Mouse (Mus musculus) neural tube, embryonic 14.5 days (tissue): ENCODE measurements at regions not wholly inside any gene's neighbourhood (a gene's known extent, or its start where the extent isn't known, plus 50 kb on each side); places are given as distances from the start of the nearest gene placed in this dataset.
A peak's percentile ranks its signal among the peaks of the same experiment; 100 is the strongest.

Experiments used
- ATAC-seq: fragments of 200-750 bp; cut with Nextera tagmentation; 2 replicates; pipeline ENCODE4 v1.8.0; 2017; ENCODE audit warnings: low read depth, mild to moderate bottlenecking, moderate TSS enrichment, moderate library complexity
- H3K27ac ChIP-seq: fragments of 300-500 bp; sonication (generic); 2 replicates; pipeline ENCODE4 v1.5.1; 2014; ENCODE audit warnings: low read depth, mild to moderate bottlenecking, control low read depth, low read length, moderate library complexity, mixed read lengths
- H3K27me3 ChIP-seq: fragments of 300-500 bp; sonication (generic); 2 replicates; pipeline ENCODE4 v1.6.1; 2014; ENCODE audit warnings: low read length; ENCODE audit not compliant: control insufficient read depth, insufficient read depth
- H3K36me3 ChIP-seq: fragments of 300-500 bp; sonication (generic); 2 replicates; pipeline ENCODE4 v1.6.1; 2014; ENCODE audit warnings: low read length, mixed read lengths; ENCODE audit not compliant: control insufficient read depth, insufficient read depth
- H3K4me1 ChIP-seq: fragments of 300-500 bp; sonication (generic); 2 replicates; pipeline ENCODE4 v1.6.1; 2014; ENCODE audit warnings: low read length; ENCODE audit not compliant: control insufficient read depth, insufficient read depth
- H3K4me2 ChIP-seq: fragments of 300-500 bp; sonication (generic); 2 replicates; pipeline ENCODE4 v1.6.1; 2014; ENCODE audit warnings: mild to moderate bottlenecking, low read depth, low read length, control low read depth
- H3K4me3 ChIP-seq: fragments of 300-500 bp; sonication (generic); 2 replicates; pipeline ENCODE4 v1.5.1; 2014; ENCODE audit warnings: low read depth, low read length, control low read depth, mixed read lengths
- H3K9ac ChIP-seq: fragments of 300-500 bp; sonication (generic); replicated peaks from 2 replicates; pipeline ENCODE4 v1.6.1; 2014; ENCODE audit warnings: low read depth, mild to moderate bottlenecking, control low read depth, low read length, mixed read lengths
- H3K9me3 ChIP-seq: fragments of 300-500 bp; sonication (generic); 2 replicates; pipeline ENCODE4 v1.6.1; 2016; ENCODE audit warnings: low read length; ENCODE audit not compliant: control insufficient read depth
- WGBS: fragments of 180-500 bp; shearing (Covaris S2); extraction: QIAGEN DNeasy Blood & Tissue Kit; methylation state at CpG from one replicate; pipeline ENCODE4 v1.1.7; 2014; 5-methylcytosine and 5-hydroxymethylcytosine counted together

DNA sequence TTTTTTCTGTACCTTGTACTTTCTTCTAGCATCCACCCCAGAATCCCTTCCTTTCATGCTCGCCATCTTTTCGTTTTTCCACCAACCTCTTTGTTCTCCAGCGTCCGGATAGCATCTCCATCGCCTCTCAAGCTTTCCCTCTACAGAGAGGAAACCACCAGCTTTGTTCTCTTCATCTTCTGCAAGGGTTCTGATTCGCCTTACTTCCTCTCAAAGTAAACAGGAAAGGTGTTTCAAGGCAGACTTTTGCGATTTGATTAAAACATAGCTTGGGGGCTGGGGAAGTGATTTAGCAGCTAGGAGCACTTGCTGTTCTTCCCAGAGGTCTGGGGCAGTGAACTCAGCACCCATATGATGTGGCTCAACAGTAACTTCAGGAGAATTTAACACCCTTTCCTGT is 71.4 kb downstream of the Emp1 start:
- H3K9me3 ChIP-seq: no peaks in the 10 kb centered on the region
- no peak overlapping the region for H3K4me2 ChIP-seq
- H3K4me1 ChIP-seq: no peaks in the 10 kb centered on the region
- H3K36me3 ChIP-seq: no peaks in the 10 kb centered on the region
- no peak overlapping the region for H3K4me3 ChIP-seq
- no peak overlapping the region for H3K27ac ChIP-seq
- ATAC-seq: no peak
- WGBS: 88% methylated on average over 7 of the region's 7 CpGs
- no peak overlapping the region for H3K9ac ChIP-seq
- no peaks in the 10 kb centered on the region for H3K27me3 ChIP-seq

GRCm38 (mm10) chr6:135436315-135436714 is 74.0 kb downstream of the Emp1 start:
- H3K4me2 ChIP-seq: no peak overlapping the region
- no peak overlapping the region for H3K9ac ChIP-seq
- WGBS: 92% methylated on average over 4 of the region's 4 CpGs

GRCm38 (mm10) chr6:135438271-135438670 is 75.9 kb downstream of the Emp1 start:
- no peaks in the 10 kb centered on the region for H3K9me3 ChIP-seq
- H3K9ac ChIP-seq: no peak overlapping the region
- no peak overlapping the region for H3K27ac ChIP-seq
- ATAC-seq: no peak
- H3K4me1 ChIP-seq: peaks cover 3% of the 10 kb centered on the region; the same call in 1 of the 2 replicates
- 94% methylated on average over 3 of the region's 3 CpGs for WGBS
- H3K4me3 ChIP-seq: no peak overlapping the region
- no peaks in the 10 kb centered on the region for H3K27me3 ChIP-seq
- no peak overlapping the region for H3K4me2 ChIP-seq
- no peaks in the 10 kb centered on the region for H3K36me3 ChIP-seq

More at GRCm38 (mm10) chr6:135436315-135436714, 74.0 kb downstream of the Emp1 start:
- Histone ChIP-seq H3K27ac (no peak overlapping the region), H3K9me3 (no peaks in the 10 kb centered on the region), H3K36me3 (no peaks in the 10 kb centered on the region), H3K4me1 (no peaks in the 10 kb centered on the region), H3K4me3 (no peak overlapping the region), H3K27me3 (no peaks in the 10 kb centered on the region)
- ATAC-seq: no peak

- H3K4me1 ChIP-seq: peaks cover 9% of the 10 kb centered on the region; the same call in 1 of the 2 replicates
- 50% methylated on average over 11 of the region's 11 CpGs for WGBS
- H3K4me3 ChIP-seq: no peak overlapping the region
- no peak overlapping the region for H3K9ac ChIP-seq
- H3K27ac ChIP-seq: peak overlapping the region; percentile 18; the same call in 1 of the 2 replicates
- 0 out of 2 replicates have a peak, but pooled peaks have one; percentile 16 for ATAC-seq
- no peak overlapping the region for H3K4me2 ChIP-seq
- H3K36me3 ChIP-seq: no peaks in the 10 kb centered on the region
- H3K9me3 ChIP-seq: no peaks in the 10 kb centered on the region
- no peaks in the 10 kb centered on the region for H3K27me3 ChIP-seq
These were observed 79.0 kb downstream of the Emp1 start for GRCm38 (mm10) chr6:135441126-135441871.

GRCm38 (mm10) chr6:135444661-135445060 is 82.3 kb downstream of the Emp1 start:
- 3% methylated on average over 11 of the region's 11 CpGs for WGBS
- Histone ChIP-seq H3K27ac (peak overlapping the region; percentile 16), H3K36me3 (no peaks in the 10 kb centered on the region), H3K9me3 (no peaks in the 10 kb centered on the region), H3K4me3 (no peak overlapping the region), H3K4me1 (peaks cover 9% of the 10 kb centered on the region; the same call in 1 of the 2 replicates), H3K27me3 (no peaks in the 10 kb centered on the region), H3K4me2 (peak overlapping the region; percentile 37), H3K9ac (no peak overlapping the region; the same call in 1 of the 2 replicates)
- peak; percentile 93 for ATAC-seq

DNA sequence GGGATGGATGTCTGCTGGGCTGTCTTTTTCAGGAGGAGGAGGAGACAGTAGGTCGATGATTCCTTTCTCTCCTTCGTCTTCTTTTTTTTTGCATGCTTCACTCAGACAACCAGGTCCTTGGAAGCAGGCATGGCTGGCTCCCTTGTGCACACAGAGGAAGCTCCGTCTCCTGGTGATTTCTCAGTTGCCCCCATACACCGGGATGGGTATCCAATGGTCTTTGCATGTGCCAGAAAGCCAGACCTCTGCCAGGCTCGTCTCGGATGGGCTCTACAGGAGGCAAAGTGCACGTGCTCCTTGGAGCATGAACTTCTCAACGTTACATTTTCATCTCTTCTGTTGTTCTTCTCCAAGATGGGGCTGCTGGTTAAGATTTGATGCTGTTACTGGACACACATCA is 82.7 kb downstream of the Emp1 start:
- ATAC-seq: peak; percentile 33; the same call in 1 of the 2 replicates
- WGBS: 21% methylated on average over 8 of the region's 8 CpGs
- Histone ChIP-seq H3K9ac (no peak overlapping the region; the same call in 1 of the 2 replicates), H3K4me2 (peak overlapping the region; percentile 37), H3K4me1 (peaks cover 9% of the 10 kb centered on the region; the same call in 1 of the 2 replicates), H3K4me3 (no peak overlapping the region), H3K27me3 (no peaks in the 10 kb centered on the region), H3K9me3 (no peaks in the 10 kb centered on the region), H3K36me3 (no peaks in the 10 kb centered on the region), H3K27ac (peak overlapping the region; percentile 16)

- Histone ChIP-seq H3K27ac (no peak overlapping the region), H3K4me1 (peaks cover 7% of the 10 kb centered on the region; the same call in 1 of the 2 replicates), H3K9ac (no peak overlapping the region), H3K9me3 (no peaks in the 10 kb centered on the region), H3K27me3 (no peaks in the 10 kb centered on the region), H3K4me2 (no peak overlapping the region), H3K36me3 (no peaks in the 10 kb centered on the region), H3K4me3 (no peak overlapping the region)
- 77% methylated on average over 2 of the region's 2 CpGs for WGBS
- no peak for ATAC-seq
These were observed 85.5 kb downstream of the Emp1 start for GRCm38 (mm10) chr6:135447801-135448200.

DNA sequence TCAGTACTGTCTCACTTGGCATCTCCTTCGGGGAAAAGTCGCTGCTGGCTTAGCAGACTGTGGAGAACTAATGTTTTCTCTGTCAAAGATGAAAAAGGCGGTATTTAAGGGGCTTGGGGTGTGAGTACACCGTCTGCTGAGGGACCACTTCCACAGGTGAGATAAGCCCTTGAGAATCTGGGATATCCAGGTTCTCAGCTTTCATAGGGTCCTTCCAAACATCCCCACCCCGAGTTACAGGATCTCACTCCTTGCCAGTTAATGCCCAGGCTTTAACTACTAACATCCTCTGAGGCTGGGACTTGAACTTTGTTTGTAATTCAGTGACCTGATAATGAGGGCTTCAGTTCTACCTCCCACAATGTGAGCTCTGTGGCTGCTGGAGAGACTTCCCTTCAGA is 86.9 kb downstream of the Emp1 start:
- H3K9ac ChIP-seq: no peak overlapping the region
- H3K36me3 ChIP-seq: no peaks in the 10 kb centered on the region
- 79% methylated on average over 5 of the region's 5 CpGs for WGBS
- no peak for ATAC-seq
- H3K9me3 ChIP-seq: no peaks in the 10 kb centered on the region
- H3K4me1 ChIP-seq: peaks cover 7% of the 10 kb centered on the region; the same call in 1 of the 2 replicates
- no peak overlapping the region for H3K4me3 ChIP-seq
- H3K4me2 ChIP-seq: no peak overlapping the region
- H3K27me3 ChIP-seq: no peaks in the 10 kb centered on the region
- no peak overlapping the region for H3K27ac ChIP-seq

GRCm38 (mm10) chr6:135450573-135450972 is 88.2 kb downstream of the Emp1 start:
- ATAC-seq: no peak
- Histone ChIP-seq H3K9ac (no peak overlapping the region), H3K4me1 (no peaks in the 10 kb centered on the region), H3K9me3 (no peaks in the 10 kb centered on the region), H3K27me3 (no peaks in the 10 kb centered on the region), H3K4me2 (no peak overlapping the region), H3K27ac (no peak overlapping the region), H3K4me3 (no peak overlapping the region), H3K36me3 (no peaks in the 10 kb centered on the region)
- WGBS: 89% methylated on average over 7 of the region's 7 CpGs
